Mouse (Mus musculus) forebrain, postnatal 0 days (tissue): ENCODE measurements around the gene Cdipt. TPM values are rescaled to one million over a fixed set of nuclear protein-coding genes. Genes with fewer than 3 reads are reported as not detected.

Experiments used
- ATAC-seq: fragments of 200-750 bp; cut with Nextera tagmentation; 2 replicates; pipeline ENCODE4 v1.8.0; 2017; ENCODE audit warnings: mild to moderate bottlenecking, moderate library complexity
- DNase-seq: peaks from one replicate; pipeline ENCODE4 v3.0.0-alpha.2; 2015
- H3K27ac ChIP-seq: fragments of 300-500 bp; sonication (generic); 2 replicates; pipeline ENCODE4 v1.5.1; 2014; ENCODE audit warnings: low read depth, mild to moderate bottlenecking, antibody characterized with exemption, low read length, moderate library complexity, mixed read lengths
- H3K27me3 ChIP-seq: fragments of 300-500 bp; sonication (generic); 2 replicates; pipeline ENCODE4 v1.6.1; 2014; ENCODE audit warnings: mild to moderate bottlenecking, low read length, mixed read lengths; ENCODE audit not compliant: insufficient read depth
- H3K36me3 ChIP-seq: fragments of 300-500 bp; sonication (generic); 2 replicates; pipeline ENCODE4 v1.6.1; 2014; ENCODE audit warnings: mild to moderate bottlenecking, moderate library complexity; ENCODE audit not compliant: insufficient read depth
- H3K4me1 ChIP-seq: fragments of 300-500 bp; sonication (generic); 2 replicates; pipeline ENCODE4 v1.6.1; 2014; ENCODE audit warnings: antibody characterized with exemption; ENCODE audit not compliant: insufficient read depth
- H3K4me2 ChIP-seq: fragments of 300-500 bp; sonication (generic); 2 replicates; pipeline ENCODE4 v1.6.1; 2014; ENCODE audit warnings: low read depth, mild to moderate bottlenecking, moderate library complexity
- H3K4me3 ChIP-seq: fragments of 300-500 bp; sonication (generic); 2 replicates; pipeline ENCODE4 v1.5.1; 2014; ENCODE audit warnings: low read depth, low read length, mixed read lengths
- H3K9ac ChIP-seq: fragments of 300-500 bp; sonication (generic); 2 replicates; pipeline ENCODE4 v1.6.1; 2014; ENCODE audit warnings: mild to moderate bottlenecking
- H3K9me3 ChIP-seq: fragments of 300-500 bp; sonication (generic); 2 replicates; pipeline ENCODE4 v1.6.1; 2016; ENCODE audit warnings: low read length
- CTCF ChIP-seq: sonication (generic); IDR thresholded peaks from 2 replicates; pipeline ENCODE4 v1.5.1; 2016; ENCODE audit warnings: antibody characterized with exemption, control low read depth, low read depth
- WGBS: fragments of 180-500 bp; shearing (Covaris S2); extraction: QIAGEN DNeasy Blood & Tissue Kit; methylation state at CpG from one replicate; pipeline ENCODE4 v1.1.7; 2014; 5-methylcytosine and 5-hydroxymethylcytosine counted together
- polyA plus RNA-seq: library from polyadenylated mRNA; unstranded; fragments of >200 nt; fragmentation: Nextera tagmentation; extraction: Ambion mirVana; gene quantifications from 2 replicates; pipeline ENCODE4 v1.2.1, GENCODE M21; 2015
- total RNA-seq: library from RNA; depleted of rRNA; stranded (reverse); fragments of >200 nt; gene quantifications from 2 replicates; pipeline ENCODE4 v1.2.3, GENCODE M21; 2014

Cdipt gene
- total and polyA plus RNA-seq, 2 experiments from 2014 or later = 134 to 158 TPM

DNA sequence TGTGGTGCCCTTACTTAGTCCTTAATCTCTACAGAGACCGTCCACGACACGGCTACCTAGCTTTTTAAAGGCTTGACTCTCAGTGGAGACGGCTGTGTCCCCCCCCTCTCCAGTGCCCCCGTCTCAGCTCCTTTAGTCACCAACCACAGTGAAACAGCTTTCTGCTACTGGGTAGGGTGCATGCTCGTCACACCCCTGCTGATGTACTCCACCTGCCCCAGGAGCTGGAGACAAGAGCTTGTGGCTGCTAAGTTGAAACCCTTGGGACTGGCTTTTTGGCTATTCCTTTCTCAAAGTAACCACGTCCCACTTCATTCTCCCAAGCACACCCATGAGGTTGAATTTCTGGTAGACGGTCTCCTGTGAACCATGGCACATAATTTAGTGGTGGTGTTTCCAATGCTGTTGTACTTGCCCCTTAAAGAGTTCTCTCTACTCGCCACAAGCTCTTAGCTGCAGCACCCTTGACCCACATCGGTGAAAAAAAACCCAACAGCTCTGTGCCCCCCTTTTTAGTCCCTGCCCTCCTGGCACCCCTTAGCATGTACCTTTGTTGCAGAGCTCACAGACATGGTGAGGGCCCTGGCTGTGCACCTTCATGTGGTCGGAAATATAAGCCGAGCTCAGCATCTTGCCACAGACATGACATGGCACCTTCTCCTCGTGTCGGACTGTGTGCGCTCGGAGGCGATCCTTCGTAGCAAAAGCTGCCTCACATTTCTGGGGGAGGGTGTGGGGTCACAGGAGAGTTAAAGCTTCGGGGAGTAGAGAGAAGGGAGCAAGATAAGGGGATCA, 48.4 kb downstream of the Cdipt start:
- H3K4me1 ChIP-seq = peaks cover 44% of the 10 kb centered on the region
- ATAC-seq (no peak), DNase-seq (no peak)
- peak overlapping the region; percentile 99; the same call in 1 of the 2 replicates for H3K27ac ChIP-seq
- no peak for TF ChIP-seq CTCF
- no peaks in the 10 kb centered on the region for H3K9me3 ChIP-seq
- no peaks in the 10 kb centered on the region for H3K27me3 ChIP-seq
- peak overlapping the region; percentile 87 for H3K4me2 ChIP-seq
- WGBS = 11% methylated on average over 19 of the region's 19 CpGs
- peaks cover 17% of the 10 kb centered on the region for H3K36me3 ChIP-seq
- peak overlapping the region; percentile 98 for H3K9ac ChIP-seq
- peak overlapping the region; percentile 97 for H3K4me3 ChIP-seq

DNA sequence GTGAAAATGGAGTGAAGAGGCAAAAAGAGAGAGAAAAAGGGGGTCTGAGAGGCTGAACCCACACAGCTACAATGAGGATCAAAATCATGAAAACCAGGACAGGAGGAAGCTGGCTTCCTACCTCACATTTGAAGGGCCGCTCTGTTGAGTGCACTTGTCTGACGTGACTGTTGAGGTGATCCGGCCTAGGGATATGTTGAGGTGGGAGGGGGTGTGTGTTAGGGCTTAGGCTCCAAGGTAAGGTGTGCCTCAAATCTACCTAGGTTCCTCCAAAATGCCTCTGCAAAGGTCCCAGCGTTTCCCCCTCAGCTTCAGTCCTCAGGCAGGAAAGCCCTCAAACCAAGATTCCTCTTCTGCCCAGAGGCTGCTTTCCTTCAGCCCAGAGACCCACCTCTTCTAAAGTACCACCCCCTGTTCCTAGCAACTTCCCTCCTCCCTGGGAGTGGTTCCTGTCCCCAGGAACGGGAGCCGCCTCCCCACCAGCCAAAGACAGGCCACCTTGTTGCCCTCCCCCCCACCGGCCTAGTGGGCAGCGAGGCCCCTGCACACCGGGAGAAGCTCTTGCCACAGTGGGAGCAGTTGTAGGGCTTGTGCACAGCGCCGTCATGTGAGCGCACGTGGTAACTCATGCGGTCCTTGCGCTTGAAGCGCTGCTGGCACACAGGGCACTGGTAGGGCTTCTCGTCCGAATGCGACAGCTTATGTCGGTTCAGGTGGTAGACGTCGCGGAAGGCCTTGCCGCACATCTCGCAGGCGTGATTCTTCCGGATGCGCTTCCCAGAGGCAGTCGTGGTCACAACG, 49.2 kb downstream of the Cdipt start:
- whole genome bisulfite sequencing = under 1% methylated on average over 30 of the region's 30 CpGs
- Histone ChIP-seq H3K36me3 (peaks cover 17% of the 10 kb centered on the region), H3K9ac (peak overlapping the region; percentile 98), H3K4me1 (peaks cover 35% of the 10 kb centered on the region), H3K27ac (peak overlapping the region; percentile 99), H3K9me3 (no peaks in the 10 kb centered on the region), H3K4me3 (peak overlapping the region; percentile 97), H3K4me2 (peak overlapping the region; percentile 87), H3K27me3 (no peaks in the 10 kb centered on the region)
- ATAC-seq (peak; percentile 50), DNase-seq (peak; percentile 88)
- TF ChIP-seq CTCF = peak; percentile 86

DNA sequence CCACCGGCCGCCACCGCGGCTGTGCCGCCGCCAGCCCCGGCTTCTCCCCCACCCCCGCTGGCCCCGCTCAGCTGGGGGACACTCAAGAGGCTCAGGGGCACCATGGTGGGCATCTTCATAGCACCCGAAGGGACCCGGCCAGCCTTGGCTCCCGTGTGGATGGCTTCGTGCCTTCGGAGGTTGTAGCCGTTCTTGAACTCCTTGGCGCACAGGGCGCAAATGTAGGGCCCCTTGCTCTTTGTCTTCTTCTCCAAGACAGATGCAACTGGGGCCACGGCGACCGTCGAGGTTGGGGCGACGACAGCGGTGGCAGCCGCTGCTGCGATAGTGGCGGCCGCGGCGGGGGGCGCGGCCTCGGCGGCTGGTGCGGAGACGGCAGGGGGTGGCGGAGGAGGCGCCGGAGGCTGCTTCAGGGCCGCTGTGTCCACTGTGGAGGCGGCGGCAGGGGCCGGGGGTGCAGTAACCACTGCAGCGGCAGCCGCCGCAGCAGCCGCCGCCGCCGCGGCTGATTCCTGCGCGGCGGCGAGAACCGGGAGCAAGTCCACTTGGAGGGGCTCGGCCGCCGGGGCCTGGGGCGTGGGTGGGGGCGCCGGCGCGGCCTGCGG, 49.9 kb downstream of the Cdipt start:
- peaks cover 28% of the 10 kb centered on the region for H3K4me1 ChIP-seq
- 2% methylated on average over 56 of the region's 65 CpGs for WGBS
- no peak for ATAC-seq

DNA sequence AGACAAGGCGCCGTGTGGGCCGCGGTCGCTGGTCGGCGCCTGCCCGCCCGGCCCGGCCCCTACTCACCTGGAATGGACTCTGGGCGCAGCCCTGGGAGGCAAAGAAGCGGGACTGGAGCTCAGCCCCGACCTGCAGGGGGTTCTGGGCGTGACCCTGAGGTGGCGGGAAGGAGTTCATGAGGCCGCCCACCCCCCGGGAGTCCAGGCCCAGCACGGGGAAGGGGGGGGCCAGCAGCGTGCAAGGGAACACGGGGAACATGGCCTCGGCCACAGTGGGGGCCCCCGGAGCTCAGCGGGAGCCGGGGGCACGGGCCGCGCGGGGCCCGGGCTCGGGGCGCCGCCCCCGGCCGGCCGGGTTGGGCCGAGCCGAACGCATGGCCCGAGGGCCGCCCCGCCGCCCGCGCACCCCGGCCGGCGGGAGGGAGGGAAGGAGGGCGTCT, 50.5 kb downstream of the Cdipt start:
- peaks cover 28% of the 10 kb centered on the region for H3K4me1 ChIP-seq
- no peaks in the 10 kb centered on the region for H3K9me3 ChIP-seq
- 9% methylated on average over 9 of the region's 48 CpGs for WGBS
- TF ChIP-seq CTCF = no peak
- H3K36me3 ChIP-seq = peaks cover 17% of the 10 kb centered on the region
- peak overlapping the region; percentile 87 for H3K4me2 ChIP-seq
- no peaks in the 10 kb centered on the region for H3K27me3 ChIP-seq
- H3K27ac ChIP-seq = peak overlapping the region; percentile 99
- peak overlapping the region; percentile 97 for H3K4me3 ChIP-seq
- ATAC-seq = peak; percentile 1; the same call in 1 of the 2 replicates
- DNase-seq = peak; percentile 58
- H3K9ac ChIP-seq = peak overlapping the region; percentile 98

More for the DNA sequence above, 49.9 kb downstream of the Cdipt start:
- TF ChIP-seq CTCF = no peak
- no peaks in the 10 kb centered on the region for H3K27me3 ChIP-seq
- H3K4me3 ChIP-seq = peak overlapping the region; percentile 97
- H3K4me2 ChIP-seq = peak overlapping the region; percentile 87
- H3K9me3 ChIP-seq = no peaks in the 10 kb centered on the region
- H3K36me3 ChIP-seq = peaks cover 17% of the 10 kb centered on the region
- H3K27ac ChIP-seq = peak overlapping the region; percentile 99
- no peak for DNase-seq
- H3K9ac ChIP-seq = peak overlapping the region; percentile 98

DNA sequence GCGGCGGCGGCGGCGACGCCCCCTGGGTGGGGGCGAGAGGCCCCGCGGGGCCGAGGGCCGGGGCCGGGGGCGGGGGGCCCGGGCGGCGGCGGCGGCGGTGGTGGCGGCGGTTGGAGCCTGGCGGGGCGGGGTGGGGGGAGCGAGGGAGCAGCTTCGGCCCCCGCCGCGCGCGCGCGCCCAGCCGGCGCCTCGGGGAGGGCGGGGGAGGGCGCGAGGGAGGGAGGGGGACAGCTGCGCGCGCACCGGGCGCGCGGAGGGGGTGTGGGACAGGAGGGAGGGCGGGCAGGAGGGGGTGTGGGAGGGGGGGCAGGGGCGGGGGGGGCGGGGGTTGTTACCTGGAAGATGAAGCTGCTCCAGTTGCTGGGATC, 50.9 kb downstream of the Cdipt start:
- H3K27me3 ChIP-seq = no peaks in the 10 kb centered on the region
- H3K27ac ChIP-seq = peak overlapping the region; percentile 99
- H3K4me2 ChIP-seq = peak overlapping the region; percentile 87
- H3K9me3 ChIP-seq = no peaks in the 10 kb centered on the region
- peak overlapping the region; percentile 97 for H3K4me3 ChIP-seq
- WGBS = 20% methylated on average over 1 of the region's 48 CpGs
- DNase-seq (peak; percentile 92), ATAC-seq (peak; percentile 1; the same call in 1 of the 2 replicates)
- TF ChIP-seq CTCF = no peak
- H3K9ac ChIP-seq = peak overlapping the region; percentile 98
- H3K36me3 ChIP-seq = peaks cover 17% of the 10 kb centered on the region
- H3K4me1 ChIP-seq = peaks cover 24% of the 10 kb centered on the region

DNA sequence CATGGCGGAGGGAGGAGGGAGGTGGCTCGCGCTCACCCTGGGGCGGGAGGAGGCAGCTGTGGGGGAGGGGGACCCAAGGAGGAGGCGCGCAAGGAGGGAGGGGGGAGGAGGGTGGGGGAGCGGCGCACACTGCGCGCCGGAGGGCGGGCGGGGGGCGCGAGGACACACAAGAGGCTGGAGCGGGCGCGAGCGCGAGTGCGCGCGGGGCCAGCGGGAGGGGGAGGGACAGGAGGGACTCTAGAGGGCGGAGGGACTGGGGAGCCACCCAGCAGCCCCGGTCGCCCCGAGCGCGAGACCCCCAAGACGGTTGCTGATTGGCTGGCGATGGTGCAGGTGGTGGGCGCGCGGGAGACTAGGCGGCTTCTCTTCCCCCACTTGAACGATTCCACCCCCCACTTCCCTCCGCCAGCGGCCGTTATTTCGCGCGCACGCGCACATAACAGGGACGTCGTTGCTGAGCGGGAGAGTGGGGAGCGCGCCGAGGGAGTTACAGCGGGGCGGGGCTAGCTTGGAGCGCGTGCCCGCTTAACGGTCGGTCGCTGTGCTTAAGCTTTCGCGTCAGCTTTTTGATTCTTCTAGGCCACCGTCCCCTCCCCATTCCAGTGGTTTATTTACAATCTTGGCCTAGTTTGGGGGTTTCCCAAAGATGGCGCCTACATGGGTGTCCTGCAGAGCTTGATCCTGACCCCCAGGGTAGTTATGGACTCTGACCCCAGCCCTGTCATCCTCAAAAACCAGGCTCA, 51.4 kb downstream of the Cdipt start, which contains the start of gene Maz:
Gene Maz (minus strand): TSS at position 54 of the 743 bp plus-strand sequence.
- WGBS = under 1% methylated on average over 36 of the region's 63 CpGs
- Histone ChIP-seq H3K27me3 (no peaks in the 10 kb centered on the region), H3K4me3 (peak within 1 kb of the TSS; percentile 97), H3K9ac (peak within 1 kb of the TSS; percentile 98), H3K36me3 (peaks cover 15% of the 10 kb centered on the region), H3K9me3 (no peaks in the 10 kb centered on the region), H3K4me2 (peak within 1 kb of the TSS; percentile 87), H3K27ac (peak within 1 kb of the TSS; percentile 99), H3K4me1 (peaks cover 22% of the 10 kb centered on the region)
- no peak for TF ChIP-seq CTCF
- ATAC-seq = peak; percentile 94
- peak; percentile 100 for DNase-seq
